Comparison of ENCODE assay signal across 8 mouse cellular contexts in the genomic region with DNA sequence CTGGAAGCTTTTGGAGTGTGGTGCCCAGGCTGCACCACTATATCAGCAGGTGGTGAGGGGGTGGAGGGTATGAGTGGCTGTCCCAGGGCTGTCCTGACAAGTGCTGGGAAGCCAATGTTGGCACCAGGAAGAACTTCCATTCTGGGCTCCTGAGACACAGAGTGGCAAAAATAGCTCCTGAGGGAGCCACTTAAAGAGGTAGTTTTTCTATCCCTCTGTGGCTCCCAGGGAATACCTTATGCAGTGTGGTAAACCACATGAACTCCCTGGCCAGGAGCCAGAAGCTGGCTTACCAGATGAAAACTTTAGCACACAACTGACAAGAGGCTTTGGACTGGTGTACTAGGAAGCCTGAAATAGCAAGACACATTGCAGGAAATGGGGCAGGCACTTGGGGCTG. TPM values are rescaled to one million over a fixed set of nuclear protein-coding genes. Genes with fewer than 3 reads are reported as not detected.
A peak's percentile ranks its signal among the peaks of the same experiment; 100 is the strongest.
DNase-seq lines count a peak whose midpoint lies in the region; TF ChIP-seq lines count a peak whose summit lies in the region.

No protein-coding gene starts in this region.

- intact Hi-C loops in left cerebral cortex, adult 2 months (cut with DNase I) = loop anchor here (1.0 to 10.0 kb wide), 2 partner anchors 12 to 107 kb away; no protein-coding TSS in a partner anchor

- DNase-seq in adrenal gland, postnatal 14 days = peak; percentile 65
- no peak for DNase-seq in adrenal gland, adult 18-20 months (ENCODE audit: low spot score in 2 of 2)
- DNase-seq in Muller cell, postnatal 12 days (ENCODE audit: inconsistent ontology term) = peak; percentile 59
- peak; percentile 82 to 87 for DNase-seq in heart, adult 18-20 months
- peak; percentile 47 to 68 for DNase-seq in left cerebral cortex, adult 2 months (ENCODE audit: extremely low spot score in 1 of 2, low spot score in 2 of 2)
- no peak for DNase-seq in ovary, adult 18-20 months (ENCODE audit: low spot score)
- no peak for DNase-seq in embryo, embryonic 10 days (ENCODE audit: low spot score)
- no peak for DNase-seq in yolk sac, embryonic 10.5 days (ENCODE audit: low spot score)

- peak overlapping the region; percentile 9; the same call in 1 of the 2 replicates for H3K27ac ChIP-seq in left cerebral cortex, adult 2 months

- no peak overlapping the region for H3K4me3 ChIP-seq in left cerebral cortex, adult 2 months

- no peak for TF ChIP-seq CTCF in left cerebral cortex, adult 2 months (IDR thresholded peaks at IDR 0.05)

RNA-seq across cellular contexts. Expression of a gene that starts 47.5 kb away (rescaled TPM):
- total RNA-seq in adrenal gland, postnatal 14 days (2021) = 0.53 and 0.56 TPM in 2 replicates
- total RNA-seq in adrenal gland, adult 18-20 months (2021) = under 1 TPM; 0.53 to 0.61 TPM
- total RNA-seq in heart, adult 18-20 months (2021) = 1 to 10 TPM; 1.5 to 1.9 TPM
- total RNA-seq in left cerebral cortex, adult 2 months (2021) = 1 to 10 TPM; 2.7 to 3.4 TPM

Comparison
In these comparisons a context has a peak if more than half of its experiments do, and no peak if none do; other contexts are left out.
1. DNase-seq: peak in adrenal gland, postnatal 14 days (single experiment), Muller cell, postnatal 12 days (single experiment), heart, adult 18-20 months (2 of 2) and left cerebral cortex, adult 2 months (2 of 2); none in adrenal gland, adult 18-20 months (0 of 2), ovary, adult 18-20 months (single experiment), embryo, embryonic 10 days (single experiment) and yolk sac, embryonic 10.5 days (single experiment).